Mouse (Mus musculus): ENCODE data around the gene Fam118a. TPM values are rescaled to one million over a fixed set of nuclear protein-coding genes. Genes with fewer than 3 reads are reported as not detected.

The Fam118a gene
- 7.7 and 19.7 TPM in 2 replicates for polyA plus RNA-seq (2012; rRNA removed; ENCODE audit: low replicate concordance)

DNA sequence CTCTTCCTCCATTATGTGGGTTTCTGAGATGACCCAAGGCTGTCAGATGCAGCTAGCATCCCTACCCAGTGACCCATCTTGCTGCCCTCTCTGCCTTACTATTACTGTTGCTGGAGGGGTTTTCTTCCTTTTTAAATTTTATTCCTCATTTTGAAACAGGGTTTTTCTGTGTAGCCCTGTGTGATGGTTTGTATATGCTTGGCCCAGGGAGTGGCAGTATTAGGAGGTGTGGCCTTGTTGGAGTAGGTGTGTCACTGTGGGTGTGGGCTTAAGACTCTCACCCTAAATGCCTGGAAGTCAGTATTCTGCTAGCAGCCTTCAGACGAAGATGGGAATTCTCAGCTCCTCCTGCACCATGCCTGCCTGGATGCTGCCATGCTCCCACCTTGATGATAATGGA, at the start of gene Fam118a:
TSS of gene Fam118a (plus strand) at position 301 of the 400 bp plus-strand sequence.

DNA sequence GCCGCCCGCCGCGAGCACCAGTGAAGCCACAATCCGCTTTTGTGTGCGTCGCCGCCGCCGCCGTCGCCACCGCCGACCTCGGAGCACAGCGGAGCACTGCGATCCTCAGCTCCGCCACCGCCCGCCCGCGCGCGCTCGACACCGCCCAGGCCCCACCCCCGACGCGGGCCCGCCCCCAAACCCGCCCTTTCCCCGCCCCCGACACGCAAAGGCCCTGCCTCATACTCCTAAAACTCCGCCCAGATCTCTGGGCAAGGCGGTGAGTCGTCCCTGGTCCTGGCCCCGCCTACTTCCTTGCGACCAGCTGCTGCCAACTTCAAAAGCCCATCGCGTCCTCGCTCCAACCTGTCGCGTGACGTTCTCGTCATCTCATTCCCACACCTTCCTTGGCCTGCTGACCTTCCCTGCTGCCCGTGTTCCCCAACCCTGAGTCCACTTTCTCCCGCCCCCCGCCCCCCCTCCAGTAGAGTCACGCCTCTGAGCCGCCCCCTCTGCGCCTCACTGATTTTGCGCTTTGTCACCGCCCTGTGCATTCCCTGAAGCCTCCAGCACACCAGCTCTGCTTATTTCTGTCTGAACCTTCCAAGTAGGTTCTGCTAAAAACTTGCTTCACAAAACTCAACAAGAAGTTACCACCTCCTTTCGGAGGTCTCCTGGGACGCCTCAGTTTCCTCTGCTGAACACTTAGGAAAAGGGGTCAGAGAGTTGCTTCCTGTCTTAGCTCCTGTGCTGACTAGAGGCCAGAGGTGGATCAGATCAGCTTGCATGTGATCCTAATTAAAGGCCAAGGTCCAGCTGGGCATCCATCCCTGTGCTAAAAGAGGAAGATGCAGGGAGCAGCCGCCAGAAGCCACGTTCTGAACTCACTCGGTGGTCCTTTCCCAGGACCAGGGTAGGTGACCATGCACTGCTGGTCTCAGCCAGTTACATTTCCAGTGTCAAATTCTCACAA, 40.6 kb upstream of the Fam118a start, which contains the start of gene 5031439G07Rik:
TSS of gene 5031439G07Rik (minus strand) at position 678 of the 952 bp plus-strand sequence.

DNA sequence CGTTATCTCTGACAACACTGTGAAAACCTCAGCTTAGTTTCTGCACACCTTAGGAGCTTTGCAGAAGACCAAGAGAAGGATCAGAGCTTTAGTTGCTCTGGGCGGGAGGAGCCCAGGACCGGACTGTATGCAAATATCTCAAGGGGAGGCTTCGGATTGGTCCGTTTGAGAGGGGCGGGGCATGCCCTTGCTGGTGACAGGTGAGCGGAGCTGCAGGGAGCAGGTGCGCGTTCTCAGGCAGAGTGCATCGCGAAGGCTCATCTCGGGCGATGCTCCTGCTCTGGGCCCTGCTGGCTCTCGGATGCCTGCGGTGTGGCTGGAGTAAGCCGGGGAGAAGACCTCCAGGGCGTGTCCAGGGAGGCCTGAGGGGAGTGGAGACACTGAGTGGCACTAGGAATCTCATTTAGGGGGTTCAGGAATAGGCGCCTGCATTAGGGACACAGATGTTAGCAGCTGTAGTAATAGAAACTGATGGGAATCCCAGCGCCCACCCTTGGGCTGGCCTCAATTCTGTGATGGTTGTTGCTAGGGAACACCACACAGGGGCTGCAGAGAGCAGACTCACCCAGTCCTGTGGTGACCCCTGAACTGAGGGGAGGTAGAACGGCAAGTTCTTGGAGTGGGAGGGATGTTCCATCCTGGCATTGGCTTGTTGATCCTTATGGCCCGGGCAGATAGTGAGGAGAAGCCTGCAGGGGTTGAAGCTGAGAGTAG, 11.6 kb upstream of the Fam118a start, which contains the start of gene Upk3a:
TSS of gene Upk3a (plus strand) at position 191 of the 714 bp plus-strand sequence.

Other genes with a start within 250 kb of the Fam118a start
- 3.0 and 14.3 TPM in 2 replicates for gene Phf21b, start 172.9 kb upstream of the Fam118a start, polyA plus RNA-seq (2012; rRNA removed; ENCODE audit: low replicate concordance)
- gene Gm29666, start 108.9 kb upstream of the Fam118a start, polyA plus RNA-seq (2012; rRNA removed; ENCODE audit: low replicate concordance) = 0.30 and 0.35 TPM in 2 replicates
- 6.6 and 10.7 TPM in 2 replicates for gene Nup50, start 105.5 kb upstream of the Fam118a start, polyA plus RNA-seq (2012; rRNA removed; ENCODE audit: low replicate concordance)
- 20.6 and 31.0 TPM in 2 replicates for gene 5031439G07Rik, start 40.4 kb upstream of the Fam118a start, polyA plus RNA-seq (2012; rRNA removed; ENCODE audit: low replicate concordance)
- 0.17 and 10.2 TPM in 2 replicates for gene Upk3a, start 11.8 kb upstream of the Fam118a start, polyA plus RNA-seq (2012; rRNA removed; ENCODE audit: low replicate concordance)
- gene Smc1b, start 103.0 kb downstream of the Fam118a start, polyA plus RNA-seq (2012; rRNA removed; ENCODE audit: low replicate concordance) = not detected in 2 replicates
- 0.06 TPM in 1 of 2 replicates, not detected in the other for gene Ribc2, start 103.1 kb downstream of the Fam118a start, polyA plus RNA-seq (2012; rRNA removed; ENCODE audit: low replicate concordance)
- gene Fbln1, start 177.0 kb downstream of the Fam118a start, polyA plus RNA-seq (2012; rRNA removed; ENCODE audit: low replicate concordance) = 66.7 and 288 TPM in 2 replicates

Data from subcutaneous adipose tissue, adult 2 months (tissue).